Mouse (Mus musculus): ENCODE measurements around the gene Sppl3. TPM values are rescaled to one million over a fixed set of nuclear protein-coding genes. Genes with fewer than 3 reads are reported as not detected.

Gene Sppl3
- polyA plus RNA-seq, 1 experiment from 2014 or later: 39.4 TPM

DNA sequence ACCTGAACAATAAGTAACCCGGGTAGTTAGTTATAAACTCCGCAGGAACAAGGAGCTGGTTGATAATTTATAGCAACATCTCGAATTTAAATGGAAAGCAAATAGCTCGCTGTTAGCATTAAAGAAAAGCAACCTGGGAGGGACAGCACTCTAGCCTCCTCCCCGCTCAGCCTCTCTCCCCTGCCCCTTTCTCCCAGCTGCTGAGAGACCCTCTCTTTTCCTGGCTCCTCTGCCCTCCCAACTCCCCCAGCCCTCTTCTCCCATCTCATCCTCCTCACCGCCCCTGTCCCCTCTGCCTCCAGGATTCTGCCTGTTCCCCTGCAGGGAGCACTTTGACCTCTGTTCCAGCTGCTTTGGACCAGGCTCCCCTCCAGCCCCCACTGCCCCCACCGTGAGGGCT lies 42.3 kb upstream of the Sppl3 start:
- Histone ChIP-seq H3K9me3 (replicated peaks; ENCODE audit: low read length) (no peaks in the 10 kb centered on the region), H3K36me3 (ENCODE audit: insufficient read depth, low read length) (no peaks in the 10 kb centered on the region), H3K9ac (ENCODE audit: low read depth, low read length) (peak overlapping the region; percentile 70), H3K27ac (peak overlapping the region; percentile 81), H3K27me3 (ENCODE audit: insufficient read depth, low read length) (no peaks in the 10 kb centered on the region), H3K4me2 (ENCODE audit: low read length) (peak overlapping the region; percentile 63), H3K4me3 (replicated peaks; ENCODE audit: low read depth, low read length) (peak overlapping the region; percentile 39), H3K4me1 (replicated peaks; ENCODE audit: insufficient read depth, low read length) (peaks cover 4% of the 10 kb centered on the region; the same call in 1 of the 2 replicates)
- WGBS: 10% methylated on average over 7 of the region's 7 CpGs
- no peak for TF ChIP-seq CTCF (IDR thresholded peaks at IDR 0.05; ENCODE audit: low read depth)
- ATAC-seq (replicated peaks; ENCODE audit: low FRiP score, low read depth) (peak; percentile 55), DNase-seq (ENCODE audit: low spot score) (peak; percentile 52)

DNA sequence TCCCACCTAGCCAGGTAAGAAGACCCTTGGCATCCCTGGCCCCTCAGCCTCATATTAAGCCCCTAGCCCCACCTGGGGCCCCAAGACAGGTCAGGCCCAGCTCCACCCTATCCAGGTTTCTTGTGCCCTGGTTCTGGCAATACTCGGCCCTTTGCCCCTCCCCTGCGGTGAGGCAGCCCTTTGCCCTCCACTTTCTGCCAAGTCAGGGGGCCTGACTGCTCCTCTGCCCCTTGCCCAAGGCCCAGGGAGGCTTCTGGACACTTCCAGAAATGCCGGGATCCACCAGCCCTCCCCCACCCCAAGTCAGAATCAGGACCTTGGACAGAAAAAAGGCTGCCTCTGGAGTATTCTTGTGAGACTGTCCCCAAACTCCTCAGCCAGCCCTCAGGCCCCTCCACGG lies 41.9 kb upstream of the Sppl3 start:
- no peaks in the 10 kb centered on the region for H3K36me3 ChIP-seq (ENCODE audit: insufficient read depth, low read length)
- H3K27ac ChIP-seq: peak overlapping the region; percentile 81
- no peak for TF ChIP-seq CTCF (IDR thresholded peaks at IDR 0.05; ENCODE audit: low read depth)
- H3K4me3 ChIP-seq (replicated peaks; ENCODE audit: low read depth, low read length): peak overlapping the region; percentile 39
- WGBS: 9% methylated on average over 4 of the region's 4 CpGs
- H3K27me3 ChIP-seq (ENCODE audit: insufficient read depth, low read length): no peaks in the 10 kb centered on the region
- peak overlapping the region; percentile 63 for H3K4me2 ChIP-seq (ENCODE audit: low read length)
- H3K9me3 ChIP-seq (replicated peaks; ENCODE audit: low read length): no peaks in the 10 kb centered on the region
- peaks cover 4% of the 10 kb centered on the region; the same call in 1 of the 2 replicates for H3K4me1 ChIP-seq (replicated peaks; ENCODE audit: insufficient read depth, low read length)
- H3K9ac ChIP-seq (ENCODE audit: low read depth, low read length): peak overlapping the region; percentile 70
- DNase-seq (ENCODE audit: low spot score) (peak; percentile 52), ATAC-seq (replicated peaks; ENCODE audit: low FRiP score, low read depth) (peak; percentile 77)

DNA sequence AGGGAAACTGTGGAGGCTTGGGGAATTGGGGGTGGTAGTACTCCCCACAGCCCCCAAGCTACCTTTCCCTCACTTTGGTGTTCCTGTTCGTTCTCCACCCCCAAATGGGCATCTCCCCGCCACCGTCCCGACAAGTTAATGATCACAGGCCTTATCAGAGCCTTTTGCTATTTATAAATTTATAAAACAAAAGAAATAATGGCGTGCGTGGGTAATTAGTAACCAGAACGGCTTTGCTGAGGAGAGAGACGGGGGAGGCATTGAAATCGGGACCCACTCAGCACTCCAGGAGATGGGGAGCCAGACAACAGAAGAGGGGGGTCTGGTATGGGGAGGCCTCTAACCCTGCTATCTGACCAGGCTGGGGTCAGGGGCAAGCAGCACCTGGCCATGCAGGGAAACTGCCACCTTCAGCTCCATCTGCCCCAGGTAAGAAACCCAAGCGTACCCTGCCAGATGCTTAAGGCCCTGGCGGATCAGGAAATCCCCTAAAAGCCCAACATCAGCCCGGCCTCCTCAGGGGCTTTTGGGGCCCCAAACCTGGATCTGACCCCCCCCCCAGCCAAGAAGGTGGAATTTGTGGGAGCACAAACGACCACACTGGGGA lies 41.2 kb upstream of the Sppl3 start:
- Histone ChIP-seq H3K36me3 (ENCODE audit: insufficient read depth, low read length) (no peaks in the 10 kb centered on the region), H3K4me3 (replicated peaks; ENCODE audit: low read depth, low read length) (peak overlapping the region; percentile 39), H3K27ac (peak overlapping the region; percentile 81), H3K9ac (ENCODE audit: low read depth, low read length) (peak overlapping the region; percentile 70), H3K4me1 (replicated peaks; ENCODE audit: insufficient read depth, low read length) (peaks cover 4% of the 10 kb centered on the region; the same call in 1 of the 2 replicates), H3K4me2 (ENCODE audit: low read length) (peak overlapping the region; percentile 63), H3K27me3 (ENCODE audit: insufficient read depth, low read length) (no peaks in the 10 kb centered on the region), H3K9me3 (replicated peaks; ENCODE audit: low read length) (no peaks in the 10 kb centered on the region)
- ATAC-seq (replicated peaks; ENCODE audit: low FRiP score, low read depth) (no peak), DNase-seq (ENCODE audit: low spot score) (no peak)
- 45% methylated on average over 13 of the region's 13 CpGs for WGBS
- no peak for TF ChIP-seq CTCF (IDR thresholded peaks at IDR 0.05; ENCODE audit: low read depth)

DNA sequence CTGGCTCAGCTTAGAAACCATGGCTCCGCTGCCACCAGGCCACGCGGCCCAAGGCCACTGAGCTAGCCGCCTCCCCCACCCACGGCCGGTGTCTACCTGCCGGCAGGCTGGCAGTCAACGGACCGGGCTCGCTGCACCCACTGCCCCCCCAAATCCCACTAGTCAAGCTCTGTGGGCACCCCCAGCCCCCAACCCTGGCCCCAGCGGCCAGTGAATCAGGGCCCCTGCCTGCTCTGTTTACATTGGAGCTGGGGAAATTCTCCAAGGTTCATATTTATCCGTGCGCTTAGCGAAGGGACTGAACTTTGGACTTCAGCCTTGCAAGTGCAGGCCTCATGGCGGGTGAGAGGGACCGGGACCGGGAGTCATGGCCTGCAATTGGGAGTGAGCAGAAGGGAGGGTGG lies 40.1 kb upstream of the Sppl3 start, which contains the start of gene Hnf1a:
TSS of gene Hnf1a (minus strand) at position 271 of the 404 bp plus-strand sequence.
- DNase-seq (ENCODE audit: low spot score): peak; percentile 25
- Histone ChIP-seq H3K27ac (peak within 1 kb of the TSS; percentile 81), H3K9ac (ENCODE audit: low read depth, low read length) (peak within 1 kb of the TSS; percentile 70), H3K9me3 (replicated peaks; ENCODE audit: low read length) (no peaks in the 10 kb centered on the region), H3K36me3 (ENCODE audit: insufficient read depth, low read length) (no peaks in the 10 kb centered on the region), H3K4me2 (ENCODE audit: low read length) (peak within 1 kb of the TSS; percentile 63), H3K4me1 (replicated peaks; ENCODE audit: insufficient read depth, low read length) (no peaks in the 10 kb centered on the region; the same call in 1 of the 2 replicates), H3K27me3 (ENCODE audit: insufficient read depth, low read length) (no peaks in the 10 kb centered on the region), H3K4me3 (replicated peaks; ENCODE audit: low read depth, low read length) (peak within 1 kb of the TSS; percentile 39)
- peak; percentile 34 for ATAC-seq (replicated peaks; ENCODE audit: low FRiP score, low read depth)
- TF ChIP-seq CTCF (IDR thresholded peaks at IDR 0.05; ENCODE audit: low read depth): no peak
- WGBS: 45% methylated on average over 17 of the region's 17 CpGs

DNA sequence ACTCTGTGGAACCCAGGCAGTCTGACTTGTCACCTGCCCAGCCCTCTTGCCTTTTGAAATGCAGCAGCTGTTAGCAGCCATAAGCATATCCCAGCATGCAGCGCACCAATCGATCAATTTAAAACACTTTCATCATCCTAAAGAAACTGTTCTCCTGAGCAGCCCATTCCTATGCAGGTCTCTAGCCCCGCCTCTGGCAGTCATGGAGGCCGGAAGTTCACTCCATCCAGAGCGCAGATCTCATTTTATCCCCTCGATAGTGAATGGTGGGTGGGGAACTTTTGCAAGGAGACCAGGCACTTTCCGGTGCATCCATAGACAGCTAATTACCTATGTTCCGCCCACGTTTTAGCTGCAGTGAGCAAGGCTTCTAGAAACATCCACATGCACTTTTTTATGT lies 38.7 kb upstream of the Sppl3 start:
- WGBS: 79% methylated on average over 9 of the region's 9 CpGs
- Histone ChIP-seq H3K27me3 (ENCODE audit: insufficient read depth, low read length) (no peaks in the 10 kb centered on the region), H3K36me3 (ENCODE audit: insufficient read depth, low read length) (no peaks in the 10 kb centered on the region), H3K9ac (ENCODE audit: low read depth, low read length) (no peak overlapping the region), H3K4me1 (replicated peaks; ENCODE audit: insufficient read depth, low read length) (no peaks in the 10 kb centered on the region), H3K9me3 (replicated peaks; ENCODE audit: low read length) (no peaks in the 10 kb centered on the region), H3K4me3 (replicated peaks; ENCODE audit: low read depth, low read length) (no peak overlapping the region), H3K4me2 (ENCODE audit: low read length) (peak overlapping the region; percentile 63), H3K27ac (no peak overlapping the region)
- no peak for ATAC-seq (replicated peaks; ENCODE audit: low FRiP score, low read depth)
- no peak for DNase-seq (ENCODE audit: low spot score)
- no peak for TF ChIP-seq CTCF (IDR thresholded peaks at IDR 0.05; ENCODE audit: low read depth)

DNA sequence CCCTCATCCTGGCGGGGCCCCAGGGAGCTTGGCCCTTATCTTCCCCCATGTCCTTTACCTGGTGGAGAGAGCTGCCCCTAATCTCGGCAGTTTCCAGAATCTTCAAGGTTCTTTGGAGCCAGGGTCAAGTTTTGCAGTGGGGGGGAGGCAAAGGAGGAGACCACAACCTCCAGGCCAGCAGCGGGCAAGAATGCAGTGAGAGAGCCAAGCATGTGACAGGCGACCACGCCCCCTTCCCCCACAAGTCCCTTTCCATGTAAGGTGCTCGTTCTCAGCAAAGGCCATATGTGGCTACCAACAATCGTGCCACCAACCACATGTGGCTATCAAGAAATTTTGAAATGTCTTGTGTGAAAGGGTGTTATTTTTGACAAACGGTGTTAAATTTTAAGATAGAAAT lies 37.8 kb upstream of the Sppl3 start:
- H3K27me3 ChIP-seq (ENCODE audit: insufficient read depth, low read length): no peaks in the 10 kb centered on the region
- 66% methylated on average over 8 of the region's 8 CpGs for WGBS
- no peak overlapping the region for H3K4me2 ChIP-seq (ENCODE audit: low read length)
- ATAC-seq (replicated peaks; ENCODE audit: low FRiP score, low read depth) (no peak), DNase-seq (ENCODE audit: low spot score) (no peak)
- no peaks in the 10 kb centered on the region for H3K36me3 ChIP-seq (ENCODE audit: insufficient read depth, low read length)
- H3K4me3 ChIP-seq (replicated peaks; ENCODE audit: low read depth, low read length): no peak overlapping the region
- H3K4me1 ChIP-seq (replicated peaks; ENCODE audit: insufficient read depth, low read length): no peaks in the 10 kb centered on the region
- no peak overlapping the region for H3K9ac ChIP-seq (ENCODE audit: low read depth, low read length)
- no peak for TF ChIP-seq CTCF (IDR thresholded peaks at IDR 0.05; ENCODE audit: low read depth)
- no peaks in the 10 kb centered on the region for H3K9me3 ChIP-seq (replicated peaks; ENCODE audit: low read length)
- no peak overlapping the region for H3K27ac ChIP-seq

Data from kidney, postnatal 0 days (tissue).